In genomic region chr14:30291389-30292134, GRCm38 (mm10) we compare ENCODE assay signal across 10 mouse cellular contexts.
DNase-seq lines count a peak whose midpoint lies in the region; ATAC-seq and TF ChIP-seq lines count a peak whose summit lies in the region.
"Had no signal": no experiment of that assay in that cellular context is flagged by ENCODE, and none has a peak within 500 bp of the region (broad histone marks: within the 10 kb centered on the region; RNA-seq: fewer than 3 reads in every experiment).

No protein-coding gene starts in this region.

- no peak overlapping the region for H3K27ac ChIP-seq in lung, postnatal 0 days (ENCODE audit: low read length)

- H3K36me3 ChIP-seq in lung, postnatal 0 days (ENCODE audit: insufficient read depth, low read length) = no peaks in the 10 kb centered on the region

- H3K9me3 ChIP-seq in lung, postnatal 0 days (ENCODE audit: low read length) = no peaks in the 10 kb centered on the region

- 52% methylated on average over 9 of the region's 9 CpGs for WGBS in lung, postnatal 0 days

- H3K4me3 ChIP-seq in lung, postnatal 0 days (ENCODE audit: low read depth, low read length) = no peak overlapping the region
- H3K4me3 ChIP-seq: myocyte had no signal

- no peak for TF ChIP-seq CTCF in lung, postnatal 0 days (IDR thresholded peaks at IDR 0.05)

- TF ChIP-seq EP300 in lung, postnatal 0 days (IDR thresholded peaks at IDR 0.05) = no peak

- no peak for DNase-seq in frontal cortex, postnatal 14 days (ENCODE audit: low spot score in 2 of 2)
- peak; percentile 17 for DNase-seq in lung, postnatal 25 days (ENCODE audit: low spot score)
- DNase-seq in lung, postnatal 0 days (ENCODE audit: low spot score) = no peak
- peak; percentile 29 for DNase-seq in induced T-regulatory cell, adult 2 months (ENCODE audit: low read depth)
- peak; percentile 34 to 55 for DNase-seq in thymus, adult 18-20 months
- DNase-seq in right cerebral cortex, postnatal 25 days = no peak
- DNase-seq in gastrocnemius, postnatal 4 days (ENCODE audit: low spot score in 2 of 2) = no peak
- DNase-seq: kidney, postnatal 25 days had no signal

- no peak overlapping the region for H3K4me2 ChIP-seq in lung, postnatal 0 days (replicated peaks; ENCODE audit: low read depth, low read length)

- no peaks in the 10 kb centered on the region for H3K27me3 ChIP-seq in lung, postnatal 0 days (replicated peaks; ENCODE audit: insufficient read depth, low read length)

- peak; percentile 44; the same call in 1 of the 2 replicates for ATAC-seq in frontal cortex, adult (ENCODE audit: low TSS enrichment)
- no peak for ATAC-seq in lung, postnatal 0 days

- H3K9ac ChIP-seq in lung, postnatal 0 days (replicated peaks; ENCODE audit: low read depth) = no peak overlapping the region

- H3K4me1 ChIP-seq in lung, postnatal 0 days (ENCODE audit: insufficient read depth, low read depth, low read length) = no peaks in the 10 kb centered on the region

Comparison
In these comparisons a context has a peak if more than half of its experiments do, and no peak if none do; other contexts are left out.
1. DNase-seq: peak in lung, postnatal 25 days (single experiment), induced T-regulatory cell, adult 2 months (single experiment) and thymus, adult 18-20 months (2 of 2); none in frontal cortex, postnatal 14 days (0 of 2), lung, postnatal 0 days (single experiment), right cerebral cortex, postnatal 25 days (single experiment) and gastrocnemius, postnatal 4 days (0 of 2).